Mouse (Mus musculus): ENCODE data around the gene Apbb2.

DNA sequence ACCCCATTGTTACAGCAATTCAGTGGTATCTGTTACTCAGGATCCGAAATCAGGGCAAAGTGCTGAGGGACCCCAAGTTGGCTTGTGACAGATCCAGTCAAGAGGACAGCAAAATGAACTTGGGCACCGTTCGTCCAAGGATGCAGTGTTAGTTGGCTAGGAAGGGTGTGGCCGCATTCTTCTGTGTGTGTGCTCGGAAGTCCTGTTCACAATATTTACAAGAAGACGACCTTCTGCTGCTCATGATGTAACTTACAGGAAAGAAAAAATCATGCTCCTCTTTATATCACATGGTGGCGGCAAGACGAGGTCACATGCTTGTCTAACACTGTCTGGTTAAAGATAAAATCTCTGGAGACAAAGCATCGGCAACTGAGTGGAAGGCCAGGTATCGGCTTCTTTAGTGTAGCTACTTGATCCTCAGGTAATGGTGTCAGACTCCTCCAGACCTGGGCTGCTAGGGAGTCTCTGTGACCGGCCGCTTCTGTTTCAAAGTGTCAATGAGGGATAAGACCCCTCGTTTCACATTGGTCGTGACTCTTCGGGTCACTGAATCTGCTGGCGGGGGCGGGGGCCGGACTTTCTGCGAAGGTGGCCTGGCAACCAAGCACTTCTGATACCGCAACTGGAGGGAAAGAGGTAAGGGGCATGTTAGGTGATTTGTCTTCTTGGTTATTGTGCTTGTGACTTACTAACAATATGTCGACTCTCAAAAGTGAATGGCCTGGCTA is 316.3 kb downstream of the Apbb2 start:
- no peak for TF ChIP-seq CTCF (IDR thresholded peaks at IDR 0.05; ENCODE audit: low read depth)
- no peak for TF ChIP-seq EP300 (IDR thresholded peaks at IDR 0.05; ENCODE audit: low read depth)

Data from liver, postnatal 0 days (tissue).